17 mouse cellular contexts compared by ENCODE assay signal in genomic region chr10:96708471-96708870, GRCm38 (mm10).
DNase-seq lines count a peak whose midpoint lies in the region; ATAC-seq and TF ChIP-seq lines count a peak whose summit lies in the region.
"Had no signal": no experiment of that assay in that cellular context is flagged by ENCODE, and none has a peak within 500 bp of the region (broad histone marks: within the 10 kb centered on the region; RNA-seq: fewer than 3 reads in every experiment).

No protein-coding gene starts in this region.

- peaks cover 23% of the 10 kb centered on the region for H3K4me1 ChIP-seq in heart, embryonic 12.5 days (replicated peaks)
- peaks cover 5% of the 10 kb centered on the region for H3K4me1 ChIP-seq in lung, adult 2 months (ENCODE audit: control insufficient read depth, insufficient read depth, low read length)
- H3K4me1 ChIP-seq in liver, embryonic 12.5 days, result no peaks in the 10 kb centered on the region
- H3K4me1 ChIP-seq: kidney, embryonic 15.5 days; neural tube, embryonic 12.5 days; stomach, embryonic 15.5 days had no signal

- H3K4me3 ChIP-seq in heart, embryonic 12.5 days, result no peak overlapping the region
- no peak overlapping the region for H3K4me3 ChIP-seq in lung, adult 2 months (replicated peaks; ENCODE audit: extremely low read depth, low read depth, low read length)
- H3K4me3 ChIP-seq in liver, embryonic 12.5 days, result no peak overlapping the region
- H3K4me3 ChIP-seq: kidney, embryonic 15.5 days; neural tube, embryonic 12.5 days; stomach, embryonic 15.5 days had no signal

- no peaks in the 10 kb centered on the region for H3K9me3 ChIP-seq in heart, embryonic 12.5 days (replicated peaks)
- H3K9me3 ChIP-seq in liver, embryonic 12.5 days (replicated peaks), result no peaks in the 10 kb centered on the region
- H3K9me3 ChIP-seq: kidney, embryonic 15.5 days; neural tube, embryonic 12.5 days; stomach, embryonic 15.5 days had no signal

- peak; percentile 69; the same call in 1 of the 2 replicates for ATAC-seq in heart, embryonic 12.5 days (ENCODE audit: insufficient number of reproducible peaks, low FRiP score)
- ATAC-seq in liver, embryonic 12.5 days, result no peak
- ATAC-seq: inflammation-experienced regulatory T-cells, adult 6 months had no signal

- H3K9ac ChIP-seq in heart, embryonic 12.5 days, result no peak overlapping the region
- H3K9ac ChIP-seq in liver, embryonic 12.5 days, result no peak overlapping the region
- H3K9ac ChIP-seq: kidney, embryonic 15.5 days; neural tube, embryonic 12.5 days; stomach, embryonic 15.5 days had no signal

- 22% methylated on average over 2 of the region's 2 CpGs for WGBS in heart, embryonic 12.5 days
- 47% methylated on average over 2 of the region's 2 CpGs for WGBS in lung, adult 2 months
- 63% methylated on average over 2 of the region's 2 CpGs for WGBS in liver, embryonic 12.5 days (ENCODE audit: insufficient replicate concordance)

- intact Hi-C loops in left cerebral cortex, postnatal 25 days (cut with DNase I), result no loop called here

- 0 out of 2 replicates have a peak overlapping the region, but pooled peaks have one; percentile 17 for H3K4me2 ChIP-seq in heart, embryonic 12.5 days
- no peak overlapping the region for H3K4me2 ChIP-seq in liver, embryonic 12.5 days
- H3K4me2 ChIP-seq: kidney, embryonic 15.5 days; neural tube, embryonic 12.5 days; stomach, embryonic 15.5 days had no signal

- DNase-seq in cerebellum, postnatal 25 days, result peak; percentile 26 to 30
- DNase-seq in cerebellum, adult 11 months, result no peak
- peak; percentile 66 for DNase-seq in 3T3-L1 (ENCODE audit: low read depth, low spot score)
- peak; percentile 40 for DNase-seq in lung, adult 2 months
- DNase-seq in left cerebral cortex, postnatal 25 days (ENCODE audit: low spot score in 2 of 2), result no peak
- DNase-seq in natural killer cell, adult 2 months (ENCODE audit: low spot score in 2 of 2), result no peak
- DNase-seq: layer of hippocampus, adult 9-11 months; midbrain, embryonic 14.5 days; thymus, postnatal 25 days had no signal

- H3K27me3 ChIP-seq in heart, embryonic 12.5 days (replicated peaks), result no peaks in the 10 kb centered on the region
- no peaks in the 10 kb centered on the region for H3K27me3 ChIP-seq in liver, embryonic 12.5 days (replicated peaks)
- H3K27me3 ChIP-seq: kidney, embryonic 15.5 days; neural tube, embryonic 12.5 days; stomach, embryonic 15.5 days had no signal

- peak overlapping the region; percentile 57; the same call in 1 of the 2 replicates for H3K27ac ChIP-seq in heart, embryonic 12.5 days (ENCODE audit: poor library complexity, severe bottlenecking)
- no peak overlapping the region for H3K27ac ChIP-seq in liver, embryonic 12.5 days
- H3K27ac ChIP-seq: kidney, embryonic 15.5 days; macrophage; neural tube, embryonic 12.5 days; stomach, embryonic 15.5 days had no signal

- no peaks in the 10 kb centered on the region for H3K36me3 ChIP-seq in heart, embryonic 12.5 days
- H3K36me3 ChIP-seq in liver, embryonic 12.5 days, result no peaks in the 10 kb centered on the region
- H3K36me3 ChIP-seq: G1E; kidney, embryonic 15.5 days; neural tube, embryonic 12.5 days; stomach, embryonic 15.5 days had no signal

- no peak for TF ChIP-seq CTCF in lung, adult 2 months (IDR thresholded peaks at IDR 0.05; ENCODE audit: insufficient read depth, low read length)

- TF ChIP-seq POLR2A in lung, adult 2 months (IDR thresholded peaks at IDR 0.05; ENCODE audit: borderline replicate concordance, extremely low read depth, low read depth, low read length), result no peak

Comparison
In these comparisons a context has a peak if more than half of its experiments do, and no peak if none do; other contexts are left out.
1. DNase-seq: peak in cerebellum, postnatal 25 days (2 of 2), 3T3-L1 (single experiment) and lung, adult 2 months (single experiment); none in cerebellum, adult 11 months (single experiment), left cerebral cortex, postnatal 25 days (0 of 2) and natural killer cell, adult 2 months (0 of 2).